Mouse (Mus musculus): ENCODE measurements at regions not wholly inside any gene's neighbourhood (a gene's known extent, or its start where the extent isn't known, plus 50 kb on each side); places are given as distances from the start of the nearest gene placed in this dataset.
A peak's percentile ranks its signal among the peaks of the same experiment; 100 is the strongest.

GRCm38 (mm10) chr11:19828959-19829401 lies 95.2 kb upstream of the Spred2 start:
- DNase-seq (ENCODE audit: low spot score): no peak

- no peak for DNase-seq (ENCODE audit: low spot score)
Observed at GRCm38 (mm10) chr11:19829564-19830279, 94.5 kb upstream of the Spred2 start.

- DNase-seq (ENCODE audit: low spot score): peak; percentile 60
Observed at GRCm38 (mm10) chr11:19830280-19831062, 93.7 kb upstream of the Spred2 start.

GRCm38 (mm10) chr11:19834561-19834960 lies 89.6 kb upstream of the Spred2 start:
- no peak for DNase-seq (ENCODE audit: low spot score)

GRCm38 (mm10) chr11:19835221-19835745 lies 88.9 kb upstream of the Spred2 start:
- DNase-seq (ENCODE audit: low spot score): peak; percentile 68

- no peak for DNase-seq (ENCODE audit: low spot score)
Observed at GRCm38 (mm10) chr11:19838932-19839331, 85.2 kb upstream of the Spred2 start.

GRCm38 (mm10) chr11:19843084-19843483 lies 81.1 kb upstream of the Spred2 start:
- DNase-seq (ENCODE audit: low spot score): no peak

GRCm38 (mm10) chr11:19847910-19848309 lies 76.3 kb upstream of the Spred2 start:
- DNase-seq (ENCODE audit: low spot score): no peak

- DNase-seq (ENCODE audit: low spot score): no peak
Observed at GRCm38 (mm10) chr11:19848412-19848811, 75.8 kb upstream of the Spred2 start.

GRCm38 (mm10) chr11:19849347-19849811 lies 74.8 kb upstream of the Spred2 start:
- no peak for DNase-seq (ENCODE audit: low spot score)

- DNase-seq (ENCODE audit: low spot score): no peak
Observed at GRCm38 (mm10) chr11:19849844-19850420, 74.2 kb upstream of the Spred2 start.

GRCm38 (mm10) chr11:19851022-19851615 lies 73.1 kb upstream of the Spred2 start:
- DNase-seq (ENCODE audit: low spot score): no peak

GRCm38 (mm10) chr11:19861596-19861995 lies 62.6 kb upstream of the Spred2 start:
- DNase-seq (ENCODE audit: low spot score): no peak

- no peak for DNase-seq (ENCODE audit: low spot score)
Observed at GRCm38 (mm10) chr11:19863327-19863726, 60.8 kb upstream of the Spred2 start.

- no peak for DNase-seq (ENCODE audit: low spot score)
Observed at GRCm38 (mm10) chr11:19866262-19866661, 57.9 kb upstream of the Spred2 start.

GRCm38 (mm10) chr11:19869671-19870070 lies 54.5 kb upstream of the Spred2 start:
- no peak for DNase-seq (ENCODE audit: low spot score)

- DNase-seq (ENCODE audit: low spot score): no peak
Observed at GRCm38 (mm10) chr11:19870136-19870535, 54.0 kb upstream of the Spred2 start.

- no peak for DNase-seq (ENCODE audit: low spot score)
Observed at GRCm38 (mm10) chr11:19873796-19874195, 50.4 kb upstream of the Spred2 start.

All from layer of hippocampus, adult 11-12 months (tissue).